Mouse (Mus musculus) stomach, embryonic 15.5 days (tissue): ENCODE measurements at regions not wholly inside any gene's neighbourhood (a gene's known extent, or its start where the extent isn't known, plus 50 kb on each side); places are given as distances from the start of the nearest gene placed in this dataset.

Source experiments
- ATAC-seq: fragments of 200-750 bp; cut with Nextera tagmentation; 2 replicates; pipeline ENCODE4 v1.8.0; 2017; ENCODE audit warnings: low read depth, moderate number of reproducible peaks, moderate TSS enrichment; ENCODE audit not compliant: insufficient read depth, low FRiP score
- H3K27ac ChIP-seq: fragments of 300-500 bp; sonication (generic); 2 replicates; pipeline ENCODE4 v1.5.1; 2015; ENCODE audit warnings: mild to moderate bottlenecking, inconsistent platforms
- H3K27me3 ChIP-seq: fragments of 300-500 bp; sonication (generic); replicated peaks from 2 replicates; pipeline ENCODE4 v1.6.1; 2015; ENCODE audit warnings: inconsistent platforms
- H3K36me3 ChIP-seq: fragments of 300-500 bp; sonication (generic); 2 replicates; pipeline ENCODE4 v1.6.1; 2015; ENCODE audit warnings: inconsistent platforms
- H3K4me1 ChIP-seq: fragments of 300-500 bp; sonication (generic); 2 replicates; pipeline ENCODE4 v1.6.1; 2015; ENCODE audit warnings: inconsistent platforms
- H3K4me2 ChIP-seq: fragments of 300-500 bp; sonication (generic); 2 replicates; pipeline ENCODE4 v1.6.1; 2015; ENCODE audit warnings: mild to moderate bottlenecking, inconsistent platforms
- H3K4me3 ChIP-seq: fragments of 300-500 bp; sonication (generic); replicated peaks from 2 replicates; pipeline ENCODE4 v1.5.1; 2015; ENCODE audit warnings: inconsistent platforms
- H3K9ac ChIP-seq: fragments of 300-500 bp; sonication (generic); 2 replicates; pipeline ENCODE4 v1.6.1; 2015; ENCODE audit warnings: inconsistent platforms
- H3K9me3 ChIP-seq: fragments of 300-500 bp; sonication (generic); 2 replicates; pipeline ENCODE4 v1.6.1; 2016; ENCODE audit warnings: inconsistent platforms
- WGBS: fragments of 180-500 bp; shearing (Covaris S2); methylation state at CpG from one replicate; pipeline ENCODE4 v1.1.7; 2015; 5-methylcytosine and 5-hydroxymethylcytosine counted together

DNA sequence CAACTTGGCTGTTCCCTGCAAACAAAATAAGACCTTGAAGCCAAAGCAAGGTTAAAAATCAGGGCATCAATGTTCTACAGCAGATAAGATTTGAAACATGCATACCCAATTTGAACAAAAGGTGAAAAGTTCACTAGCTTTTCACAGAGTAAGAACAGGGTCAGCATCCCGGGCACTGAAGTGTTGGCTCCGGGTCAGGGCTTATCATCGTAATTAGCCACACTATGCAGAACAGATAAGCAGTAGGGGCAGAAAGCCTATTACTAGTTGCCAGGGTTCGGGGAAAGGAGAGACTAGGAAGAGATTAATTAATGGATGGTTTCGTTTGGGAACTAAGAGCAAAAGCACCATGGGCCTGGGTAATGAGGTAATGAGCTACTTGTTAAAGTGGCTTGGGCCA lies 131.7 kb upstream of the Gpc5 start:
- Histone ChIP-seq H3K9ac (no peak overlapping the region), H3K27ac (no peak overlapping the region), H3K4me3 (no peak overlapping the region), H3K9me3 (no peaks in the 10 kb centered on the region), H3K4me2 (no peak overlapping the region), H3K36me3 (no peaks in the 10 kb centered on the region), H3K4me1 (no peaks in the 10 kb centered on the region), H3K27me3 (no peaks in the 10 kb centered on the region)
- WGBS, result 26% methylated on average over 5 of the region's 5 CpGs
- ATAC-seq, result no peak

DNA sequence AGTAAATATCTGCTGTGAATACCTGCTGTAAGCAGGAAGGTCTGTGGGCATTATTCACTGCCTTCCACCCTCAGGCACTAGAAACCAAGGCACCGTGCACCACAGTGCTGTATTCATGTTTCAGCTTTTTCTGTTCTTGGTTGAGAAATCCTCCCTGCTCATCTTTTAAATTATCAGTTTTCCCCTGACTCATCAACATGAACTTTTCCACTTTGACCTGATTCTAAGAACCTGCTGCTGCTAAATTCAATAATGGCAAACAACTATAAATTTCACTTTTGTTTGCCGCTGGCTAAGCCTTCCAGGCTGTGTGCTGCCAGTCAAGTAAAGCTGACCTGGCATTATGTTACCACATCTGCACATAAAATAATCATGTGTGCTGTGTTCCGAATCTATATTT lies 126.1 kb upstream of the Gpc5 start:
- WGBS, result 65% methylated on average over 3 of the region's 3 CpGs
- no peaks in the 10 kb centered on the region for H3K4me1 ChIP-seq
- no peak for ATAC-seq
- H3K4me2 ChIP-seq, result no peak overlapping the region
- no peak overlapping the region for H3K27ac ChIP-seq
- no peaks in the 10 kb centered on the region for H3K27me3 ChIP-seq
- H3K9ac ChIP-seq, result no peak overlapping the region
- H3K9me3 ChIP-seq, result no peaks in the 10 kb centered on the region
- H3K36me3 ChIP-seq, result no peaks in the 10 kb centered on the region
- no peak overlapping the region for H3K4me3 ChIP-seq

DNA sequence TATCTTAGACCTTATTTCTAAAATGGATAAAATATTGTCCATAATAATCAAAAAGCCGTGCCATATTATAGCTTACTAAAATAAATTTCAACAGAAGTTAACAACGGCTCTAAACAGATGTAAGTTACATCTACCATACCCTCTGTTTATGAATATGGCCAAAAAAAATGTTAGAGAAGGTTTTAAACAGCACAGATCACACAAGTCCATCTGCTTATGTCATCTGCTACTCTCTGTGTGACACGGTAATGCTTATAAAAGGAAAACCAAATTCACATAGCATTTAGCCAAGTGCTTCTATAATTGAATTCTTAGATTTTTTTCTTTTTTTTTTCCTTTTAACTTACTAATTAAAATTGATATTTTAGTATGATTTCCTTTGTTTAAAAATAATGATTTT lies 123.0 kb upstream of the Gpc5 start:
- ATAC-seq, result no peak
- no peak overlapping the region for H3K4me2 ChIP-seq
- 85% methylated on average over 3 of the region's 3 CpGs for WGBS

DNA sequence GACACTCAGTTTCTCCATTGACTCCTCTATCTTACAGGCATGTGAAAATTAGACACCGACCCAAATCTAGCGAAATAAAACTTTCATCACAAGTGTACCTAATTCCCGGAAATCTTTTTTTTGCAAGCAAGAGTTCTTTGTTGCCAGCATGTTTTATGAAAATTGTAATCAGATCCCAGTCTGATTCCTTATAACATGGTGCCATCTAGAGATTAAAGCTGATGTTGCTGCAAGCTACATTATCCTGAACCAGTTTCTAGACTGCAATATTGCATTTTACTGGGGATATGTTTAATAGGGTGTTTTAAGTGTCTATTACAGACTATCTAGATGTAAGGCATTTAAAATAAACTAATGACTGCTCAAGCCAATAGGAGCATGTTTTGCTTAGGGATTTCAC lies 110.9 kb upstream of the Gpc5 start:
- H3K27ac ChIP-seq, result no peak overlapping the region
- no peak overlapping the region for H3K4me2 ChIP-seq
- 68% methylated on average over 3 of the region's 3 CpGs for WGBS
- H3K27me3 ChIP-seq, result no peaks in the 10 kb centered on the region
- no peak for ATAC-seq
- H3K36me3 ChIP-seq, result no peaks in the 10 kb centered on the region
- H3K4me3 ChIP-seq, result no peak overlapping the region
- H3K9me3 ChIP-seq, result no peaks in the 10 kb centered on the region
- no peaks in the 10 kb centered on the region for H3K4me1 ChIP-seq
- no peak overlapping the region for H3K9ac ChIP-seq

More for the DNA sequence above, 123.0 kb upstream of the Gpc5 start:
- Histone ChIP-seq H3K9me3 (no peaks in the 10 kb centered on the region), H3K36me3 (no peaks in the 10 kb centered on the region), H3K4me3 (no peak overlapping the region), H3K4me1 (no peaks in the 10 kb centered on the region), H3K9ac (no peak overlapping the region), H3K27me3 (no peaks in the 10 kb centered on the region), H3K27ac (no peak overlapping the region)

DNA sequence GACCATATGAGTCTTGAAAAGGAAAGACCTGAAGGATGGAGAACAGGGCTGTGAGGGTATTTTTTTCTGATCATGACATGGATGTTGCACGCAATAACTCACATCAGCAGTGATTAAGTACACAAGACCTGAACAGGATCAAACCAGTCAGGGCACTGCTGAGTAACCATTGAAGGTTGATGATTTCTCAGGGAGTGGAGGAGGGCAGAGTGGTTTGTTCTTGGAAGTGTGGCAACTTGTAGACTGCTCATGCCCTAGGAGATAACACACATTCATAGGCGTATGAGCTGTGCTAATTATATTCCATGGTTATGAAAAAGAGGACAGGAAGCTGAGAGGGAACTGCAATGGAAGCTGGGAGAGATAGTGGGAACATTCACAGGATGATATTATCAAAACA lies 88.8 kb upstream of the Gpc5 start:
- H3K4me3 ChIP-seq, result no peak overlapping the region
- no peak overlapping the region for H3K27ac ChIP-seq
- H3K4me2 ChIP-seq, result no peak overlapping the region
- ATAC-seq, result no peak
- no peaks in the 10 kb centered on the region for H3K36me3 ChIP-seq
- no peaks in the 10 kb centered on the region for H3K27me3 ChIP-seq
- WGBS, result 92% methylated on average over 2 of the region's 2 CpGs
- H3K9ac ChIP-seq, result no peak overlapping the region
- no peaks in the 10 kb centered on the region for H3K4me1 ChIP-seq
- H3K9me3 ChIP-seq, result no peaks in the 10 kb centered on the region

DNA sequence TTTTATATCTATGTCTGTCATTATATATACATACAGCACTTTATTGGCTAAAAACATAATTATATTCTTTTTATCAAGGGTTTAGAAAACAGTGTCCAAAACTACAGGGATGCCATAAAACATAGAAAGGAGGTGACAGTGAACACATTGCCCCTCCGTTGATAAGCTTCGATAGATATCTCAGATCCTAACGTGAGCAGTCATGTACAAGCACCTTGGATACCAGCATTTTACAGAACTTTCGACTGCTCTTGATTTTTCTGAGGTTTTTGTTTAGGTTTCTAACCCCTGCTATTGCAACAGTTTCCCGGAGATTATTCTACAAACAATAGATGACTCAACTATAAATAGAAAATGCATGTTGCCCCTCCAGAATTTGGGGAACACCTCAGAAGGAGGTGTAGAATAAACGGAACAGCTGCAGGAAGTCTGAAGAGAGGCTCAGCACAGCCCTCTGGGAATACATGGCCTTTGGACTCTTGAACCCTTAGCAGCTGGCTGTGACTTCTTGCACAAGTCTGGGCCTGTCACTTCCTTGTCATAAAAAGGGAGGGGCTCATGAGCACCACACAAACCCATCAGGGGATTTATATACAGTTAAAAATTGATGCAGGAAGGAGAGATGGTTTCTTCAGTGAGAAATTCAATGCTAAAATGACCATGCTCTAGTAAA lies 87.1 kb upstream of the Gpc5 start:
- Histone ChIP-seq H3K4me3 (no peak overlapping the region), H3K4me2 (no peak overlapping the region), H3K9ac (no peak overlapping the region), H3K27me3 (no peaks in the 10 kb centered on the region), H3K9me3 (no peaks in the 10 kb centered on the region), H3K4me1 (no peaks in the 10 kb centered on the region), H3K36me3 (no peaks in the 10 kb centered on the region), H3K27ac (no peak overlapping the region)
- peak; percentile 73; the same call in 1 of the 2 replicates for ATAC-seq
- 49% methylated on average over 6 of the region's 6 CpGs for WGBS

DNA sequence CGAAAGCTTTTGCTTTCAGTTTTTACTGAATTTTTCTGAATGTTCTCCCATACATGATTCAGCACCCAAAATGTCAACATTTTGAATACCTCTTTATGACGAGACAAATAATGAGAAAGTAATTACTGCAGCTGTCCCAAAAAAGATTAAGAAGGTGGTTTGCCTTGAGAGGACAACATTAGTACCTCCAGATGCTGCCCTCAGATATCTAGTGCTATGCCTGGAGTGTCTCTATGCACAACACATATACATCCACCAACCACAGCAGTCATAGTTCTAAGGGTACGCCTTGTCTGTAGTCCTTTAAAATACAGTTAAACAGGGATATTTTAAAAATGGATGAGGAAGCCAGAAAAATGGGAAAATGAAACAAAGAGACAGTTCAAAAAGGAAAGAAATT lies 81.1 kb upstream of the Gpc5 start:
- H3K4me3 ChIP-seq, result no peak overlapping the region
- no peaks in the 10 kb centered on the region for H3K27me3 ChIP-seq
- no peaks in the 10 kb centered on the region for H3K9me3 ChIP-seq
- no peak overlapping the region for H3K4me2 ChIP-seq
- ATAC-seq, result no peak
- no peaks in the 10 kb centered on the region for H3K36me3 ChIP-seq
- H3K9ac ChIP-seq, result no peak overlapping the region
- H3K27ac ChIP-seq, result no peak overlapping the region
- H3K4me1 ChIP-seq, result no peaks in the 10 kb centered on the region
- WGBS, result 77% methylated on average over 3 of the region's 3 CpGs

DNA sequence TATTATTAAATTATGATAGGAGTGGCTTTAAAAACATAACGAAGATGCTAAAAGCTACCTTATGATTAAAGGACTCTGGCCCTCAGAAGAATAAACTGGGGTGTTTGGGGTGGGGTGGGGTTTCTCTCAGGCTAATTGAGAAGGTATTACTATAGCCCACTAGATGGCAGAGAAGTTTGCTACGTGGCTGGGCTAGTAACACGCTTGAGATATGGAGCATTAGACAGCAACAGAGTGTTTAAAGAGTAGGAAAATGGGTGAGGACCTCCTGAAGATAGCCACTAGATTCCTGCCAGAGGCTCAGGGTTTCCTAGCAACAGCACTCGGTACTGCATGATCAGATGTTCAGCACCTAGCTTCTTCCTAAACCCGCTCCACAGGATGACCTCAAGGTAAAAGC lies 76.7 kb upstream of the Gpc5 start:
- 40% methylated on average over 5 of the region's 5 CpGs for WGBS
- H3K27ac ChIP-seq, result no peak overlapping the region
- H3K9me3 ChIP-seq, result no peaks in the 10 kb centered on the region

DNA sequence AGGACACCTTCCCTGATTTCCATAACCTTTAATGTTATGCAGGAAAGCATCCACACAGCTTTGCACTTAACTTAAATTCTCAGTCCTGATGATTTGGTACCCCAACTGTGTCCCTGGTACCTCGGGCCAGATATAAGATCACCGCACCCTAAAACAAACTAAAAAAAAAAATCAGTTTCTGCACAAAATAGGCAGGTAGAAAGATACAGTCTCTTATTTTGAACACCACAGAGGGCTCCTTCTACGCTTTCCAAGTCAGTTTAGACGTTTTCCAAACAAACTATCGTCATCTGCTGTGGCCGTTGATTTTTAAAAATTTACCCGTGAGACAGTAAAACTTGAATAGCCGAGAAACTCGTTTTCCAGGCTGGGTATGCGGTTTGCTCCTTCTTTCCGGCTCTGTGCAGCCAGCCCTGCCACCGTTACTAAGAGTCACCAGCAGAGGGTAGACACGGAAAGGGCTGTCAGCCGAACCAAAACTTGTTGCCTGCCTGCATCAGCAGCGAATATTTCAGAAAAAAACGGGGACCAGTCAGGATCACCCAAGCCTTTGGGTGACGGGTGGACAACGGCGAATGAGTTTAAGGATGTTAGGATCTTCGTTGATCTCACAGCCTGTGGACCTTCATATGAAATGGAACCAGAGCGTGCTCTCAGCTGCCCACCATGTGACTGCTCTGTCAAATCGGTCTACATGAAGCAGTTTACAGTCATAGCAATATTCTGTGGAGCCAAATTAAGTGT lies 74.4 kb upstream of the Gpc5 start:
- 16% methylated on average over 22 of the region's 22 CpGs for WGBS
- Histone ChIP-seq H3K27me3 (no peaks in the 10 kb centered on the region), H3K27ac (no peak overlapping the region), H3K9ac (no peak overlapping the region), H3K4me1 (no peaks in the 10 kb centered on the region), H3K4me2 (peak overlapping the region; percentile 61), H3K9me3 (no peaks in the 10 kb centered on the region), H3K36me3 (no peaks in the 10 kb centered on the region), H3K4me3 (peak overlapping the region; percentile 37)
- ATAC-seq, result peak; percentile 72; the same call in 1 of the 2 replicates

More for the DNA sequence above, 76.7 kb upstream of the Gpc5 start:
- Histone ChIP-seq H3K27me3 (no peaks in the 10 kb centered on the region), H3K36me3 (no peaks in the 10 kb centered on the region), H3K4me1 (no peaks in the 10 kb centered on the region), H3K4me3 (no peak overlapping the region), H3K9ac (no peak overlapping the region), H3K4me2 (no peak overlapping the region)
- ATAC-seq, result no peak

DNA sequence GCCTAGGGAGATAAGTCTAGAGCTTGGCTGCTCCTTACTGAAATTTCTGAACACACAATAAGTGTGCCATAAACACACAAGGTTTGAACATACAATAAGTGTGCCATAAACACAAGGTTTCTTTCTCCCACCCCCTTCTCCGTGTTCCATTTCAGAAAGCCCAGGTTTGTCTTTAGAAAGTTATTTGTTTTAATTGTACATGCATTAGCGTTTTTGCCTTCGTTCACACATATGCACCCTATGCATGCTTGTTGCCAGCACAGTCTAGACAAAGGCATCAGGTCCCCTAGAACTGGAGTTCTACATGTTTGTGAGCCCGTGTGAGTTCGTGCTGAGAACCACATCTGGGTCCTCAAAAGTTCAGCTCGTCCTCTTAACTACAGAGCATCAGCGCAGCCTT lies 64.0 kb upstream of the Gpc5 start:
- no peaks in the 10 kb centered on the region for H3K9me3 ChIP-seq
- WGBS, result 83% methylated on average over 7 of the region's 7 CpGs
- H3K4me1 ChIP-seq, result no peaks in the 10 kb centered on the region
- H3K4me3 ChIP-seq, result no peak overlapping the region
- H3K27ac ChIP-seq, result no peak overlapping the region
- no peaks in the 10 kb centered on the region for H3K36me3 ChIP-seq
- H3K9ac ChIP-seq, result no peak overlapping the region
- no peaks in the 10 kb centered on the region for H3K27me3 ChIP-seq
- no peak overlapping the region for H3K4me2 ChIP-seq
- ATAC-seq, result no peak

- Histone ChIP-seq H3K27me3 (no peaks in the 10 kb centered on the region), H3K9me3 (no peaks in the 10 kb centered on the region), H3K4me1 (no peaks in the 10 kb centered on the region), H3K9ac (no peak overlapping the region), H3K27ac (no peak overlapping the region), H3K36me3 (no peaks in the 10 kb centered on the region), H3K4me3 (no peak overlapping the region), H3K4me2 (no peak overlapping the region)
- WGBS, result 32% methylated on average over 4 of the region's 4 CpGs
- no peak for ATAC-seq
Observed at GRCm38 (mm10) chr14:115031734-115032133, 60.3 kb upstream of the Gpc5 start.

GRCm38 (mm10) chr14:115033375-115033969 lies 58.5 kb upstream of the Gpc5 start:
- Histone ChIP-seq H3K4me3 (no peak overlapping the region), H3K36me3 (no peaks in the 10 kb centered on the region), H3K27me3 (no peaks in the 10 kb centered on the region), H3K4me1 (no peaks in the 10 kb centered on the region), H3K9ac (no peak overlapping the region), H3K9me3 (no peaks in the 10 kb centered on the region), H3K27ac (no peak overlapping the region), H3K4me2 (no peak overlapping the region)
- 70% methylated on average over 5 of the region's 5 CpGs for WGBS
- ATAC-seq, result no peak
